Mouse (Mus musculus) CD4-positive, CD25-positive, alpha-beta regulatory T cell, adult 4 months (primary cell): Measurements from ENCODE around the gene Gm21860. TPM values are rescaled to one million over a fixed set of nuclear protein-coding genes. Genes with fewer than 3 reads are reported as not detected.
"Not testable (repeated sequence)": the region's sequence is repeated elsewhere in the genome, so short reads cannot be mapped to it uniquely, and the experiment has no call there.

ENCODE experiments used
- ATAC-seq: one replicate; pipeline ENCODE4 v1.8.0; 2017
- polyA plus RNA-seq, 2 experiments: library from polyadenylated mRNA; unstranded; fragments of 100-300 nt; shearing (Covaris generic); gene quantifications; one replicate each; pipeline ENCODE4 v1.2.1; 2017

Gene Gm21860
- polyA plus RNA-seq: not detected

GRCm38 (mm10) chrY:90754721-90755120 is at the start of gene Gm21860:
TSS of gene Gm21860 (minus strand) at chrY:90754821.
- not testable (repeated sequence) for ATAC-seq

- not testable (repeated sequence) for ATAC-seq
Measured at GRCm38 (mm10) chrY:90784438-90784837, 29.8 kb upstream of the Gm21860 start, which contains the start of gene Gm47283. TSS of gene Gm47283 (plus strand) at chrY:90784738.

GRCm38 (mm10) chrY:90745256-90745655 is 9.4 kb downstream of the Gm21860 start:
- not testable (repeated sequence) for ATAC-seq

GRCm38 (mm10) chrY:90744381-90744981 is 10.1 kb downstream of the Gm21860 start:
- ATAC-seq: peak; percentile 72

GRCm38 (mm10) chrY:90743811-90744220 is 10.8 kb downstream of the Gm21860 start:
- no peak for ATAC-seq

- ATAC-seq: not testable (repeated sequence)
Measured at GRCm38 (mm10) chrY:90743053-90743810, 11.4 kb downstream of the Gm21860 start.

- ATAC-seq: not testable (repeated sequence)
Measured at GRCm38 (mm10) chrY:90742261-90743052, 12.2 kb downstream of the Gm21860 start.

GRCm38 (mm10) chrY:90741452-90742260 is 13.0 kb downstream of the Gm21860 start:
- not testable (repeated sequence) for ATAC-seq

- ATAC-seq: peak; percentile 18
Measured at GRCm38 (mm10) chrY:90741006-90741405, 13.6 kb downstream of the Gm21860 start.

- ATAC-seq: peak; percentile 58
Measured at GRCm38 (mm10) chrY:90740013-90740561, 14.5 kb downstream of the Gm21860 start.

- ATAC-seq: peak; percentile 24
Measured at GRCm38 (mm10) chrY:90739531-90740012, 15.0 kb downstream of the Gm21860 start.

- ATAC-seq: peak; percentile 18
Measured at GRCm38 (mm10) chrY:90738841-90739530, 15.6 kb downstream of the Gm21860 start.

- ATAC-seq: no peak
Measured at GRCm38 (mm10) chrY:90738431-90738680, 16.3 kb downstream of the Gm21860 start.

GRCm38 (mm10) chrY:90737606-90738430 is 16.8 kb downstream of the Gm21860 start:
- ATAC-seq: no peak

- ATAC-seq: not testable (repeated sequence)
Measured at GRCm38 (mm10) chrY:90736217-90737000, 18.2 kb downstream of the Gm21860 start.

GRCm38 (mm10) chrY:90735181-90735895 is 19.3 kb downstream of the Gm21860 start:
- not testable (repeated sequence) for ATAC-seq

- ATAC-seq: peak; percentile 15
Measured at GRCm38 (mm10) chrY:90734334-90734696, 20.3 kb downstream of the Gm21860 start.

- not testable (repeated sequence) for ATAC-seq
Measured at GRCm38 (mm10) chrY:90733656-90734333, 20.8 kb downstream of the Gm21860 start.
